Mouse (Mus musculus): ENCODE results near the gene Shank1. TPM values are rescaled to one million over a fixed set of nuclear protein-coding genes. Genes with fewer than 3 reads are reported as not detected.

The Shank1 gene
- polyA plus RNA-seq, 1 experiment from 2014 or later: 0.39 TPM

DNA sequence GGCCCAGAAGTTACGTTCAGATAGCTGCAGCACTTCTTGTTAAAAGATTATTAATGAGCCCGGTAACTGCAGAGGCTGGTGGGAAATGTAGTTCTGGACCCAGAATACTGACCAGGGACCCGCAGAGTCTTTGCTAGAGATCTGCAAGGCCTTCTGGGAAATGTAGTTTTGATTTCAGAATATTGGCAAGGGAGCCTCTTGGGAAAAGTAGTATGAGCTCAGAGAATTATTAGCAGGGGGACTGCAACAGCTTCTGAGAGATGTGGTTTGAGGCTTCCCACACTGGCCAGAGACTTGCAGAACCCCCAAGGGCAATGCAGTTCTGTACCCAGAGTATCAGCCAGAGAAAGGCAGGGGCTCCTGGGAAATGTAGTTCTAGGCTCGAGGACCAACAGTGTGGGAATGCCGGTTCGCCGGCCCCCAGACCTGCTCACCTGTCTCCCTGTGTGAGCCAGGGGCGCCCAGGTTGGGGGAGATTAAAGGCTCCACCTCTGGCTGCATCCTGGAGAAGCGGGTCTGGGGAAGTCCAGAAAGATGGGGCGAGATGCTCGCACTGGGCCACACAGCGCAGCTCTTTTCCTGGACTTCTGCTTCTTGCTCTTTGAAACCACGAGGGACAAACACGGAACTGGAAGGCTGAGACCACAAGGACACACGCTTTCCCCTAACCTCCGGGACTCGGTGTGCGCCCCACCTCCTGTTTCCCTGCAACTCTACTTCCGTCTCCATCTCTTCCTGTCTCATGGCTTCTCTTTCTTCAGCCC is 64.0 kb downstream of the Shank1 start:
- ATAC-seq: peak; percentile 84
- H3K27me3 ChIP-seq (replicated peaks; ENCODE audit: control insufficient read depth, insufficient read depth, low read length): no peaks in the 10 kb centered on the region
- H3K4me2 ChIP-seq (replicated peaks; ENCODE audit: low read depth): peak overlapping the region; percentile 91
- peak overlapping the region; percentile 53 for H3K9ac ChIP-seq (ENCODE audit: low read depth, low read length)
- no peak for TF ChIP-seq CTCF (IDR thresholded peaks at IDR 0.05; ENCODE audit: low read depth)
- H3K27ac ChIP-seq (ENCODE audit: low read depth, low read length): no peak overlapping the region
- no peaks in the 10 kb centered on the region for H3K36me3 ChIP-seq (ENCODE audit: control insufficient read depth, insufficient read depth)
- H3K9me3 ChIP-seq (ENCODE audit: control insufficient read depth): no peaks in the 10 kb centered on the region
- peak overlapping the region; percentile 64 for H3K4me3 ChIP-seq (ENCODE audit: low read depth, low read length)
- H3K4me1 ChIP-seq (replicated peaks; ENCODE audit: control insufficient read depth, insufficient read depth, low read length): 0 out of 2 replicates have a peak, but pooled peaks cover 2% of the 10 kb centered on the region
- whole genome bisulfite sequencing: under 1% methylated on average over 19 of the region's 19 CpGs

DNA sequence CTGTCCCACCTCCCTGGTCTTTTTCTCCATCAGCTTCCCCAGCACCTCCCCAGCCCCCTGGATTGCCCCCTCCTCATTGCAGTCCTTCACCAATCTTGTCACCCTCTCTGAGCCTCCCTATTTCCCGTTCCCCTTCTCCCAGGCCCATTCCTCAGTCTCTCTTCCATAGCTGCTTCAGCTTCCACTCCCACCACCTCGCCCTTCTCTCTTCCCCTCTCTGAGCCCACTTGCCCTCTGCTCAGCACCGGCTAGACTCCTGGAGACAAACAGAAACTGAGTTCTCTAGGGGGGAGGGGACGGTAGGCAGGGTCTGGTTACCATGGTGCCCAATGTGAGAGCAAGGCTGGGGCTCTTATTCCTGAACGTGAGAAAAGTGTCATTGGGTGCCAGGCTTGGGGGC is 64.7 kb downstream of the Shank1 start:
- peak overlapping the region; percentile 91 for H3K4me2 ChIP-seq (replicated peaks; ENCODE audit: low read depth)
- peak overlapping the region; percentile 64 for H3K4me3 ChIP-seq (ENCODE audit: low read depth, low read length)
- no peaks in the 10 kb centered on the region for H3K9me3 ChIP-seq (ENCODE audit: control insufficient read depth)
- no peak overlapping the region for H3K9ac ChIP-seq (ENCODE audit: low read depth, low read length)
- no peak overlapping the region for H3K27ac ChIP-seq (ENCODE audit: low read depth, low read length)
- no peaks in the 10 kb centered on the region for H3K36me3 ChIP-seq (ENCODE audit: control insufficient read depth, insufficient read depth)
- ATAC-seq: no peak
- H3K27me3 ChIP-seq (replicated peaks; ENCODE audit: control insufficient read depth, insufficient read depth, low read length): no peaks in the 10 kb centered on the region
- no peak for TF ChIP-seq CTCF (IDR thresholded peaks at IDR 0.05; ENCODE audit: low read depth)
- 0 out of 2 replicates have a peak, but pooled peaks cover 2% of the 10 kb centered on the region for H3K4me1 ChIP-seq (replicated peaks; ENCODE audit: control insufficient read depth, insufficient read depth, low read length)
- 3% methylated on average over 5 of the region's 5 CpGs for WGBS

DNA sequence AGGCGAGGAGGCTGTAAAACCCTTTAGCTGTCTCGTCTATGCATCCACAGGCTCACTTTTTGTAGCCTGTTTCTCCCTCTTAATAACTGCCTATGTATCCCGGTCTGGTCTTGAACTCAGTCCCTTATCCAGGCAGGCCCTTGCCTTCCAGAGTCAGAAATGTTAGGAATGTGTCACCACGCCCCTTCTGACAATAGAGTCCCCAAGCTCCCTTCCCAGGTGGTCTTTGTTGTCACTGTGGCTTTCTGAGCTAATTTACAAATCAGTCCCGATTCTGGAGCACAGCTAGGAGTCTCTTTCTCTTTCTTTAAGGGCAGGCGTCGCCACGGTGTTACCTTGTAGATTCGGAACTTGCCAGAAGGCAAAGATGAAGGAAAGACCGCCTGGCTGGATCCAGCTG is 65.2 kb downstream of the Shank1 start:
- TF ChIP-seq CTCF (IDR thresholded peaks at IDR 0.05; ENCODE audit: low read depth): no peak
- no peak overlapping the region for H3K9ac ChIP-seq (ENCODE audit: low read depth, low read length)
- no peak overlapping the region for H3K27ac ChIP-seq (ENCODE audit: low read depth, low read length)
- no peak for ATAC-seq
- H3K9me3 ChIP-seq (ENCODE audit: control insufficient read depth): no peaks in the 10 kb centered on the region
- H3K4me1 ChIP-seq (replicated peaks; ENCODE audit: control insufficient read depth, insufficient read depth, low read length): 0 out of 2 replicates have a peak, but pooled peaks cover 2% of the 10 kb centered on the region
- 17% methylated on average over 10 of the region's 10 CpGs for whole genome bisulfite sequencing
- H3K4me3 ChIP-seq (ENCODE audit: low read depth, low read length): no peak overlapping the region
- no peaks in the 10 kb centered on the region for H3K27me3 ChIP-seq (replicated peaks; ENCODE audit: control insufficient read depth, insufficient read depth, low read length)
- no peaks in the 10 kb centered on the region for H3K36me3 ChIP-seq (ENCODE audit: control insufficient read depth, insufficient read depth)
- H3K4me2 ChIP-seq (replicated peaks; ENCODE audit: low read depth): peak overlapping the region; percentile 91; the same call in 1 of the 2 replicates

DNA sequence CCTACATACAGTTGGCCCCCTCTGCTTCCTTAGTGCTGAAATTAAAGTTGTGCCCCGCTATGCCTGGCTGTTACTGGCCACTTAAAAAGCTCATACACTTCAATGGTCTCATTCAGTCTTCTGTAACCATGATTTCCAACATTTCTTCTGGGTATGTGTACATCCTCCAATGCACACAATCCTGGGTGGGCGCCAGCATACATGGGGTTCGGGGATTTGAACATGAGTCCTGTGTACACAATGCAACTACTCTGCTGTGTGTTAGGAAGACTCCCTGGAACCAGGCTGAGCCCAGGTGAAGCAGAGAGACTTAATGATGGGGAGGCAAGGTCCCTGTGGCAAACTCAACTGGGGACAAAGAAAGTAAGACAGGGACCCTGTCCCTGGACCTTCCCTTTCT is 65.7 kb downstream of the Shank1 start:
- H3K9ac ChIP-seq (ENCODE audit: low read depth, low read length): no peak overlapping the region
- ATAC-seq: no peak
- TF ChIP-seq CTCF (IDR thresholded peaks at IDR 0.05; ENCODE audit: low read depth): no peak
- no peak overlapping the region for H3K4me2 ChIP-seq (replicated peaks; ENCODE audit: low read depth)
- no peak overlapping the region for H3K4me3 ChIP-seq (ENCODE audit: low read depth, low read length)
- H3K36me3 ChIP-seq (ENCODE audit: control insufficient read depth, insufficient read depth): no peaks in the 10 kb centered on the region
- H3K27ac ChIP-seq (ENCODE audit: low read depth, low read length): no peak overlapping the region; the same call in 1 of the 2 replicates
- H3K27me3 ChIP-seq (replicated peaks; ENCODE audit: control insufficient read depth, insufficient read depth, low read length): no peaks in the 10 kb centered on the region
- WGBS: 75% methylated on average over 3 of the region's 3 CpGs
- no peaks in the 10 kb centered on the region for H3K9me3 ChIP-seq (ENCODE audit: control insufficient read depth)
- 0 out of 2 replicates have a peak, but pooled peaks cover 2% of the 10 kb centered on the region for H3K4me1 ChIP-seq (replicated peaks; ENCODE audit: control insufficient read depth, insufficient read depth, low read length)

DNA sequence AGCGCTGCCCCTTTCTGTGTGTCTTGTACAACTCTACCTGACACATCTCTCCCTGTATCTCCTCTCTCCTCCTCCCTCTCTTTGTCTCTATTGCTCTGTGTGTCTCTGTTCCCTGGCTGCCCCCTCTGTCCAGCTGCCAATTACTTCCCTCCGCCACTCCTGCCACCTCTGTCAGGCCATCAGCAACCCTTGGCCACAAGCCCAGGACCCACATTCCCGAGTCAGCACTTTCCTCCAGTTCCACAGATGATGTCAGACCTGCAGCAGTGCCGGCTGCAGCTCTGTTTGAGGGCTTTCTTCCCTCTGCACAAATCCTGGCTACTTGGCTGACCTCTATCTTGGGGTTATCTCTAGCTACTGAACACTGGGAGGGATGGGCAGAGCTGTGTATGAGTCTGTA is 68.2 kb downstream of the Shank1 start:
- no peak for TF ChIP-seq CTCF (IDR thresholded peaks at IDR 0.05; ENCODE audit: low read depth)
- Histone ChIP-seq H3K4me2 (replicated peaks; ENCODE audit: low read depth) (no peak overlapping the region), H3K9me3 (ENCODE audit: control insufficient read depth) (no peaks in the 10 kb centered on the region), H3K4me3 (ENCODE audit: low read depth, low read length) (no peak overlapping the region), H3K27me3 (replicated peaks; ENCODE audit: control insufficient read depth, insufficient read depth, low read length) (no peaks in the 10 kb centered on the region), H3K9ac (ENCODE audit: low read depth, low read length) (no peak overlapping the region), H3K27ac (ENCODE audit: low read depth, low read length) (no peak overlapping the region), H3K36me3 (ENCODE audit: control insufficient read depth, insufficient read depth) (no peaks in the 10 kb centered on the region), H3K4me1 (replicated peaks; ENCODE audit: control insufficient read depth, insufficient read depth, low read length) (0 out of 2 replicates have a peak, but pooled peaks cover 2% of the 10 kb centered on the region)
- WGBS: 34% methylated on average over 4 of the region's 4 CpGs
- ATAC-seq: no peak

DNA sequence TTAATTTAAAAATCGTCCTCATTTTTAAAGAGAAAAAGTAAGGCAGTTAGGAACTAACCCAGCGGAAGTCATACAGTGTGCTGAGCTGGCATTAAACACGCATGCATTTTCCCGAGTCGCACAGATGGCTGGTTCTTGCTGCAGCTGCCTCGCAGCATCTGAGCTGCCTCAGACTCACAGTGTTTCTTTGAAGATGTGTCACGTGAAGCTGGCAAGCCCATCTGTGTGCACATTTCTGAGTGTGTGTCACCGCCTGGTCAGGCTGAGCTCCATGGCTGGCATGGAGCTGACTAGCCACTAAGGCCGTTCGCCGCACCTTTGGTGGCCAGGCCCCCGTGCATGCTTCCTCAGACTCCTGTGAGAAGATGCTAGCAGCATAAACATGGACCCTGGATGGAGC is 72.5 kb downstream of the Shank1 start:
- no peak for TF ChIP-seq CTCF (IDR thresholded peaks at IDR 0.05; ENCODE audit: low read depth)
- WGBS: 78% methylated on average over 12 of the region's 12 CpGs

More for the DNA sequence above, 72.5 kb downstream of the Shank1 start:
- Histone ChIP-seq H3K9ac (ENCODE audit: low read depth, low read length) (no peak overlapping the region), H3K4me1 (replicated peaks; ENCODE audit: control insufficient read depth, insufficient read depth, low read length) (0 out of 2 replicates have a peak, but pooled peaks cover 2% of the 10 kb centered on the region), H3K36me3 (ENCODE audit: control insufficient read depth, insufficient read depth) (no peaks in the 10 kb centered on the region), H3K27me3 (replicated peaks; ENCODE audit: control insufficient read depth, insufficient read depth, low read length) (peaks cover 18% of the 10 kb centered on the region; the same call in 1 of the 2 replicates), H3K4me3 (ENCODE audit: low read depth, low read length) (no peak overlapping the region), H3K4me2 (replicated peaks; ENCODE audit: low read depth) (no peak overlapping the region), H3K27ac (ENCODE audit: low read depth, low read length) (no peak overlapping the region), H3K9me3 (ENCODE audit: control insufficient read depth) (no peaks in the 10 kb centered on the region)
- no peak for ATAC-seq

All from intestine, postnatal 0 days (tissue).